Mouse (Mus musculus): Measurements from ENCODE around the gene 4930402F06Rik. TPM values are rescaled to one million over a fixed set of nuclear protein-coding genes. Genes with fewer than 3 reads are reported as not detected.

The 4930402F06Rik gene
- polyA plus RNA-seq, 1 experiment from 2014 or later: not detected

DNA sequence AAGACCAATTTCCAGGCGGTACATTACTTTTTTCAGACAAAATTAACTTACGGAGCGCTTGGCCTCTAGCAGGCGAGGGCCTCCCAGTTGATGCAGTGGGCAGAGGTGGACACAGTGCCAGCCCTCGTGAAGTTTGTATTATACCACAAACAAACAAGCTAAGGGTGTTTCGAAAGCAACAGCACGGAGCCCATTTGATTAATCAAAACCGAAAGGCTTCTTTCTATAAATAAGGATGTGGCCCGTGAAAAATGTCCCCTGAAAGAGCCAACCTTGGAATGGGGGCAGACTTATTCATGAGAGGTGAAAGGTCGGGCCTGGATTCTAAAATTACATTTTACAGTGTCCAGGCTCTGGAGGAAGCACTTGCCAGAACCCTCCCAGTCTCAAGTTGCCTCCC lies 59.6 kb downstream of the 4930402F06Rik start:
- H3K4me2 ChIP-seq (ENCODE audit: low read depth, low read length): peak overlapping the region; percentile 87
- H3K9me3 ChIP-seq (ENCODE audit: control insufficient read depth, low read length): no peaks in the 10 kb centered on the region
- WGBS: 42% methylated on average over 10 of the region's 10 CpGs
- peak overlapping the region; percentile 71 for H3K27ac ChIP-seq (ENCODE audit: low read length)
- ATAC-seq (ENCODE audit: low read depth): peak; percentile 4; the same call in 1 of the 2 replicates
- peak overlapping the region; percentile 82 for H3K4me3 ChIP-seq (ENCODE audit: low read length)
- no peaks in the 10 kb centered on the region for H3K36me3 ChIP-seq (ENCODE audit: control insufficient read depth, insufficient read depth, low read length)
- H3K27me3 ChIP-seq (ENCODE audit: control insufficient read depth, insufficient read depth, low read depth, low read length): no peaks in the 10 kb centered on the region
- peak overlapping the region; percentile 91 for H3K9ac ChIP-seq (ENCODE audit: low read length)
- H3K4me1 ChIP-seq (replicated peaks; ENCODE audit: control insufficient read depth, insufficient read depth, low read length): peaks cover 18% of the 10 kb centered on the region

GRCm38 (mm10) chr2:35336388-35337280 lies 60.3 kb downstream of the 4930402F06Rik start, which contains the start of gene Stom:
Stom (minus strand) TSS chr2:35336976.
- H3K9me3 ChIP-seq (ENCODE audit: control insufficient read depth, low read length): no peaks in the 10 kb centered on the region
- WGBS: under 1% methylated on average over 45 of the region's 45 CpGs
- peak; percentile 98 for ATAC-seq (ENCODE audit: low read depth)

DNA sequence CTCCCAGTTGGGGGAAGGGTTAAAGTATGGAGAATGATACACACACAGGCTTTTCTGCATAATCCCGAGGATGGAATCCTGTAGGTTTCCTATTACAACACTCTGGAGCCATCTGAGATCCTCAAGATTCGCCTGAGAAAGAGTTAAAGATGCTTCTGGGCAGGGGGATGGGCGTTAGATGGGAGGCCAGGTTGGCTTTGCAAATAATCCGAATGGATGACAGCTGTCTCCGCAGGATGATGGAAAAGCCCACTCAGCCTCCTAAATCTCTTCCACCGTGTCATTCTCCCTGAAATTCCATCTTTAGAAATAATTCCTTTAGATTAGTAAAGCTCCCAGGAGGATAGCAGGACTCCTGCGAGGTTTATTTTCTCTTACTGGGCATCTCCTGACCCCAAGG lies 61.4 kb downstream of the 4930402F06Rik start:
- peak overlapping the region; percentile 82 for H3K4me3 ChIP-seq (ENCODE audit: low read length)
- H3K36me3 ChIP-seq (ENCODE audit: control insufficient read depth, insufficient read depth, low read length): no peaks in the 10 kb centered on the region
- WGBS: 12% methylated on average over 7 of the region's 7 CpGs
- H3K9me3 ChIP-seq (ENCODE audit: control insufficient read depth, low read length): no peaks in the 10 kb centered on the region
- peaks cover 20% of the 10 kb centered on the region for H3K4me1 ChIP-seq (replicated peaks; ENCODE audit: control insufficient read depth, insufficient read depth, low read length)
- ATAC-seq (ENCODE audit: low read depth): no peak
- peak overlapping the region; percentile 87 for H3K4me2 ChIP-seq (ENCODE audit: low read depth, low read length)
- H3K27me3 ChIP-seq (ENCODE audit: control insufficient read depth, insufficient read depth, low read depth, low read length): no peaks in the 10 kb centered on the region
- H3K9ac ChIP-seq (ENCODE audit: low read length): peak overlapping the region; percentile 91
- H3K27ac ChIP-seq (ENCODE audit: low read length): no peak overlapping the region; the same call in 1 of the 2 replicates

More at GRCm38 (mm10) chr2:35336388-35337280, 60.3 kb downstream of the 4930402F06Rik start, which contains the start of gene Stom:
- peak within 1 kb of the TSS; percentile 91 for H3K9ac ChIP-seq (ENCODE audit: low read length)
- H3K4me1 ChIP-seq (replicated peaks; ENCODE audit: control insufficient read depth, insufficient read depth, low read length): peaks cover 18% of the 10 kb centered on the region
- peak within 1 kb of the TSS; percentile 87 for H3K4me2 ChIP-seq (ENCODE audit: low read depth, low read length)
- peak within 1 kb of the TSS; percentile 82 for H3K4me3 ChIP-seq (ENCODE audit: low read length)
- H3K27me3 ChIP-seq (ENCODE audit: control insufficient read depth, insufficient read depth, low read depth, low read length): no peaks in the 10 kb centered on the region
- H3K27ac ChIP-seq (ENCODE audit: low read length): peak within 1 kb of the TSS; percentile 92
- no peaks in the 10 kb centered on the region for H3K36me3 ChIP-seq (ENCODE audit: control insufficient read depth, insufficient read depth, low read length)

DNA sequence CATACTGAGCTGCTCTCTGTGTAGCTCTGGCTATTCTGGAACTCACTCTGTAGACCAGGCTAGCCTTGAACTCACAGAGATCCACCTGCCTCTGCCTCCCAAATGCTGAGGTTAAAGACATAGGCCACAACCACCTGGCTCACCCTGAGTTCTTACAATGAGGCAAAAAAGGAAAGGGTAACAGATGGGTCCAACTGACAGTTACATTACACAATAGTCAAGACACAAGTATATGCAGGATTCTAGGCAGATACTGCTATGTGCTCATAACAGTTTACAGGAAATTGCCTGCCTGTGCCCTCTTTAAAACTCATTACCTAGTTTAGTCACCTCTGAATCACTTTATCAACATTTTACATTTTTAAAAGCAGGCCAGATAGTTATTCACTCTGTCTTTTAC lies 63.3 kb downstream of the 4930402F06Rik start:
- Histone ChIP-seq H3K4me1 (replicated peaks; ENCODE audit: control insufficient read depth, insufficient read depth, low read length) (peaks cover 20% of the 10 kb centered on the region), H3K27ac (ENCODE audit: low read length) (no peak overlapping the region), H3K9me3 (ENCODE audit: control insufficient read depth, low read length) (no peaks in the 10 kb centered on the region), H3K27me3 (ENCODE audit: control insufficient read depth, insufficient read depth, low read depth, low read length) (no peaks in the 10 kb centered on the region), H3K9ac (ENCODE audit: low read length) (no peak overlapping the region), H3K4me2 (ENCODE audit: low read depth, low read length) (no peak overlapping the region), H3K36me3 (ENCODE audit: control insufficient read depth, insufficient read depth, low read length) (no peaks in the 10 kb centered on the region), H3K4me3 (ENCODE audit: low read length) (no peak overlapping the region)
- no peak for ATAC-seq (ENCODE audit: low read depth)

GRCm38 (mm10) chr2:35331205-35331604 lies 65.8 kb downstream of the 4930402F06Rik start:
- Histone ChIP-seq H3K4me3 (ENCODE audit: low read length) (no peak overlapping the region), H3K36me3 (ENCODE audit: control insufficient read depth, insufficient read depth, low read length) (no peaks in the 10 kb centered on the region), H3K27me3 (ENCODE audit: control insufficient read depth, insufficient read depth, low read depth, low read length) (no peaks in the 10 kb centered on the region), H3K9me3 (ENCODE audit: control insufficient read depth, low read length) (no peaks in the 10 kb centered on the region), H3K4me2 (ENCODE audit: low read depth, low read length) (no peak overlapping the region), H3K4me1 (replicated peaks; ENCODE audit: control insufficient read depth, insufficient read depth, low read length) (peaks cover 23% of the 10 kb centered on the region), H3K27ac (ENCODE audit: low read length) (no peak overlapping the region), H3K9ac (ENCODE audit: low read length) (no peak overlapping the region)
- whole genome bisulfite sequencing: 34% methylated on average over 2 of the region's 2 CpGs
- no peak for ATAC-seq (ENCODE audit: low read depth)

GRCm38 (mm10) chr2:35329061-35329460 lies 67.9 kb downstream of the 4930402F06Rik start:
- Histone ChIP-seq H3K4me2 (ENCODE audit: low read depth, low read length) (no peak overlapping the region), H3K27ac (ENCODE audit: low read length) (no peak overlapping the region), H3K9ac (ENCODE audit: low read length) (no peak overlapping the region), H3K27me3 (ENCODE audit: control insufficient read depth, insufficient read depth, low read depth, low read length) (no peaks in the 10 kb centered on the region), H3K36me3 (ENCODE audit: control insufficient read depth, insufficient read depth, low read length) (no peaks in the 10 kb centered on the region), H3K4me3 (ENCODE audit: low read length) (no peak overlapping the region), H3K4me1 (replicated peaks; ENCODE audit: control insufficient read depth, insufficient read depth, low read length) (peaks cover 12% of the 10 kb centered on the region), H3K9me3 (ENCODE audit: control insufficient read depth, low read length) (no peaks in the 10 kb centered on the region)
- 79% methylated on average over 2 of the region's 2 CpGs for WGBS
- no peak for ATAC-seq (ENCODE audit: low read depth)

DNA sequence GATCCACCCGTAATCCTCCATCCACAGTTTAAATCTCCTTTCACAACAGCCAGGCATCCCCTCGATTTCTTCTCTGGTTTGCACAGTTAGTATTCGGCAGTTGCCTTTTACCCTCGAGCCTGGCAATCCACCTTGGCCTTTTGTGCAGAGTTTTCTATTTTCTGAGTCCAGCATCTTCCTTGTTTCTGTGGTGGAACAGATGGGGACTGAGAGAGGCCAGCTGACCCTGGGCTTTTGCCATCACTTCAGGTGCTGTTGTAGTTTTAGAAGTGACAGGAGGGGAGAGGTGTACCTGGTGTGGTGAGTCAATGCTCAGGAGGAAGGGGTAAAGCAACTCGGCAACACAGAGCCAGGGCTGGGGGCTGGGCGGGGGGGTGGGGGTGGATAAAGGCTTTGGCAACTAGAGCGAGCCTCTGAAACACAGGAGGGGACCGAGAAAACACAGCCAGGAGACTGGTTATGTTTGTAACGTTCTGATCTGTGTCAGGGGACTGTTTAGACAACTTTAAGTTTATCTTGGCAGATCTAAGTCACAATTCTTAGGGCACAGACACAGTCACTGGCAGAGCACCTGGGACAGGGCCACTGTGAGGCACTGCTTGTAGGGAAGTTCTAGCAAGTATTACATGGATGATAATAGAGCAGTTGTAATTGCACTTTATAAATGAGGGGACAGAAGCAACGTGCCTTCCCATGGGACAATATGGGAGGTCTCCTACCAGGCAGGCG lies 68.7 kb downstream of the 4930402F06Rik start:
- ATAC-seq (ENCODE audit: low read depth): no peak
- no peaks in the 10 kb centered on the region for H3K9me3 ChIP-seq (ENCODE audit: control insufficient read depth, low read length)
- H3K27ac ChIP-seq (ENCODE audit: low read length): no peak overlapping the region

GRCm38 (mm10) chr2:35327583-35327982 lies 69.4 kb downstream of the 4930402F06Rik start:
- Histone ChIP-seq H3K9ac (ENCODE audit: low read length) (no peak overlapping the region), H3K27ac (ENCODE audit: low read length) (peak overlapping the region; percentile 59; the same call in 1 of the 2 replicates)

More for the DNA sequence above, 68.7 kb downstream of the 4930402F06Rik start:
- 43% methylated on average over 11 of the region's 11 CpGs for WGBS
- H3K4me2 ChIP-seq (ENCODE audit: low read depth, low read length): no peak overlapping the region
- no peaks in the 10 kb centered on the region for H3K27me3 ChIP-seq (ENCODE audit: control insufficient read depth, insufficient read depth, low read depth, low read length)
- no peak overlapping the region for H3K4me3 ChIP-seq (ENCODE audit: low read length)
- peaks cover 15% of the 10 kb centered on the region for H3K4me1 ChIP-seq (replicated peaks; ENCODE audit: control insufficient read depth, insufficient read depth, low read length)
- no peaks in the 10 kb centered on the region for H3K36me3 ChIP-seq (ENCODE audit: control insufficient read depth, insufficient read depth, low read length)
- H3K9ac ChIP-seq (ENCODE audit: low read length): no peak overlapping the region

GRCm38 (mm10) chr2:35326931-35327330 lies 70.0 kb downstream of the 4930402F06Rik start:
- 52% methylated on average over 1 of the region's 1 CpGs for WGBS
- H3K27ac ChIP-seq (ENCODE audit: low read length): peak overlapping the region; percentile 7; the same call in 1 of the 2 replicates
- H3K9ac ChIP-seq (ENCODE audit: low read length): no peak overlapping the region

More at GRCm38 (mm10) chr2:35327583-35327982, 69.4 kb downstream of the 4930402F06Rik start:
- Histone ChIP-seq H3K4me3 (ENCODE audit: low read length) (no peak overlapping the region), H3K27me3 (ENCODE audit: control insufficient read depth, insufficient read depth, low read depth, low read length) (no peaks in the 10 kb centered on the region), H3K4me2 (ENCODE audit: low read depth, low read length) (peak overlapping the region; percentile 32), H3K9me3 (ENCODE audit: control insufficient read depth, low read length) (no peaks in the 10 kb centered on the region), H3K36me3 (ENCODE audit: control insufficient read depth, insufficient read depth, low read length) (no peaks in the 10 kb centered on the region), H3K4me1 (replicated peaks; ENCODE audit: control insufficient read depth, insufficient read depth, low read length) (peaks cover 20% of the 10 kb centered on the region)
- ATAC-seq (ENCODE audit: low read depth): no peak
- WGBS: 52% methylated on average over 10 of the region's 10 CpGs

More at GRCm38 (mm10) chr2:35326931-35327330, 70.0 kb downstream of the 4930402F06Rik start:
- Histone ChIP-seq H3K4me1 (replicated peaks; ENCODE audit: control insufficient read depth, insufficient read depth, low read length) (peaks cover 22% of the 10 kb centered on the region), H3K9me3 (ENCODE audit: control insufficient read depth, low read length) (no peaks in the 10 kb centered on the region), H3K4me2 (ENCODE audit: low read depth, low read length) (no peak overlapping the region), H3K4me3 (ENCODE audit: low read length) (no peak overlapping the region), H3K36me3 (ENCODE audit: control insufficient read depth, insufficient read depth, low read length) (no peaks in the 10 kb centered on the region), H3K27me3 (ENCODE audit: control insufficient read depth, insufficient read depth, low read depth, low read length) (no peaks in the 10 kb centered on the region)
- peak; percentile 23; the same call in 1 of the 2 replicates for ATAC-seq (ENCODE audit: low read depth)

All from lung, embryonic 16.5 days (tissue).